Mouse (Mus musculus) left cerebral cortex, postnatal 36 days (tissue): ENCODE results near the gene Syngap1. TPM values are rescaled to one million over a fixed set of nuclear protein-coding genes. Genes with fewer than 3 reads are reported as not detected.
"Not testable (repeated sequence)": the region's sequence is repeated elsewhere in the genome, so short reads cannot be mapped to it uniquely, and the experiment has no call there.

Experiments
- DNase-seq, 2 experiments: peaks; one replicate each; pipeline ENCODE4 v3.0.0; 2021 to 2022; ENCODE audit warnings: low spot score in 2 of 2, mixed read lengths in 1 of 2
- intact Hi-C: fragments of 180-260 bp; cut with DNase I; formaldehyde crosslinking; loops from one replicate; pipeline ENCODE4 v1.15.1; 2025
- total RNA-seq, 2 experiments: library from RNA; stranded (reverse); gene quantifications; 2 replicates each; pipeline ENCODE4 v1.2.3; 2021

Syngap1 gene
- total RNA-seq, 2 experiments from 2014 or later: 419 to 475 TPM

DNA sequence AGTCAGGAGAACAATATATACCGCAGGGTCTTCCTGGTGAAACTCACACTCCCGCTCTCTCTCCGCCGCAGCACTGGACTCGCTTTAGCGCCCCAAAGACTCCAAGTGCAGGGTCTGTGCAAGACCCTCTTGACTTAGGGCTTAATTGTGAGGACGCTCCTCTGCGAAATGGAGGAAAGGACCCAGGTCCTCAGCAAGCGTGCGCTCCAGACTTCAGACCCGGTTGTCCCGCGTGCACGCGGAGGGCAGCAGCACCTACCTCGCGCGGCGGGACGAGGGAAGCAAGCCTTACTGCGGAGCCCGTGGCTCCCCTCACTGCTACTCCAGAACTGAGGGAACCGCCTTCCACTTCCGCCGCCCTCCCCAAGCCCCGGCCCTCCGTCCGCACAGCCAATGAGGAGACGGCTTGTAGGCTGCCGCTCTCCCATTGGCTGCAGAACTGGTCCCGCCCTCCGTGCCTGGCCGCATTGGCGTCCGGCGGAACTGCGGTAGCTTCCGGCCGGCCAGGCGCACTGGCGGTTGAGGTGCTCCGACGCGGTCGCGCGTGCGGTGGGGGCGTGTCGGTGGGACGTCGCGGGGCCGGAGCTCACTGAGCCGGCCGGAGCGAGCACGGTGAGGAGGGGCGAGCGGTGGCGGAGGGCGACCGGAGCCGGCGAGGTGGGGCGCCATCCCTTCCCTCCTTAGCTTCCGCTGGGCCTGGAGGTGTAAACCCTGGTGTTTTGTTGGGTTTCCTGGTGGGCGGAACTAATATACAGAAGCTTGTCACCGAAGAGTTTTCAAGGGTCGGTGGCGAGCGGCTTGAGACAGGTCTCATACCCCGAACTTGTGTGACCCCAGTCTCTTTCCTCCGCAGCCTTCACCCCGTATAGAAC, 31.9 kb downstream of the Syngap1 start, which contains the start of gene Zbtb9:
Zbtb9 (plus strand) TSS at position 465 of the 872 bp plus-strand sequence.
- peak; percentile 96 to 98 for DNase-seq
- intact Hi-C loops: loop anchor here (5.0 kb wide), 1 partner anchor 54 kb away; the partner anchor contains the start of gene Bak1

DNA sequence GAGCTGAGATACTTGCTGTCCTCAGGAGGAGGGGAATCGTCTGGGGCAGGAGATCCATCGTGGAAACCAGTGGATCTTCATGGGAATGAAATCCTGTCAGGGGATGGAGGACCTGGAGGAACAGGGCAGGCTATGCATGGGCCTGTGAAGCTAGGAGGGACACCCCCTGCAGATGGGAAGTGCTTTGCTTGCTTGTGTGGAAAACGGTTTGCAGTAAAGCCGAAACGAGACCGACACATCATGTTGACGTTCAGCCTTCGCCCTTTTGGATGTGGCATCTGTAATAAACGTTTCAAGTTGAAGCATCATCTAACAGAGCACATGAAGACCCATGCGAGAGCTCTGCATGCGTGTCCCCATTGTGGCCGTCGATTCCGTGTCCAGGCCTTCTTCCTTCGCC, 33.5 kb downstream of the Syngap1 start:
- DNase-seq: no peak
- intact Hi-C loops: loop anchor here (5.0 kb wide), 1 partner anchor 53 kb away; the partner anchor contains the start of gene Bak1

DNA sequence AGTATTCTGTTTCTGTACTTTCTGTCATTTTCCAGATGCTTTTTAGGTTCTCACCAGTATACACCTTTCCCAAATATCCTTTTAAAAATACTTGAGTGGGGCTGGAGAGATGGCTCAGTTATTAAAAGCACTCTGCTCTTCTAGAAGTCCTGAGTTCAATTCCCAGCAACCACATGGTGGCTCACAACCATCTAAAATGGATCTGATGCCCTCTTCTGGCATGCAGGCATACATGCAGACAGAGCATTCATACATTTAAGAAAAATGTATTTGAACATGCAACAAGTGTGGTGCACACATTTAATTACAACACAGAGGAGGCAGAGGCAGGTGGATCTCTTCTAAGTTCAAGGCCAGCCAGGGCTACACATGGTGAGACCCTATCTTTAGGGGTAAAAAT, 34.4 kb downstream of the Syngap1 start:
- DNase-seq: no peak
- intact Hi-C loops: no loop called here

DNA sequence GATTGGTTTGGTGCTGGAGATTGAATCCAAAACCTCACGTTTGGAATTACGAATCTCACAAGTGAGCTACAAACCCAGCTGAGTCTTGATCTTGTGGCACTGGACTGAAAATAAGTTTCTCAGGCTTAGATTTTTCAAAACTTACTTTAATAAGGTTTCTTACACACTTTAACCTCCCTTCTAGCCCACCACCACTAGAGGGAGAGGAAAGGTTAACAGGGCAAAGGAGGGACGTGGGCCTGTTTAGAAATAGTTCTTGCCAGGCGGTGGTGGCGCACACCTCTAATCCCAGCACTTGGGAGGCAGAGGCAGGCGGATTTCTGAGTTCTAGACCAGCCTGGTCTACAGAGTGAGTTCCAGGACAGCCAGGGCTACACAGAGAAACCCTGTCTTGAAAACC, 36.3 kb downstream of the Syngap1 start:
- intact Hi-C loops, DNase-seq: not testable (repeated sequence)

- intact Hi-C loops: no loop called here
- DNase-seq: no peak
Observed at GRCm38 (mm10) chr17:26979426-26979825, 38.4 kb downstream of the Syngap1 start.

- no peak for DNase-seq
- intact Hi-C loops: no loop called here
Observed at GRCm38 (mm10) chr17:26981050-26981449, 40.0 kb downstream of the Syngap1 start.

- intact Hi-C loops: no loop called here
- no peak for DNase-seq
Observed at GRCm38 (mm10) chr17:26983382-26983781, 42.3 kb downstream of the Syngap1 start.

- no peak for DNase-seq
- intact Hi-C loops: no loop called here
Observed at GRCm38 (mm10) chr17:26985503-26986179, 44.6 kb downstream of the Syngap1 start.

DNA sequence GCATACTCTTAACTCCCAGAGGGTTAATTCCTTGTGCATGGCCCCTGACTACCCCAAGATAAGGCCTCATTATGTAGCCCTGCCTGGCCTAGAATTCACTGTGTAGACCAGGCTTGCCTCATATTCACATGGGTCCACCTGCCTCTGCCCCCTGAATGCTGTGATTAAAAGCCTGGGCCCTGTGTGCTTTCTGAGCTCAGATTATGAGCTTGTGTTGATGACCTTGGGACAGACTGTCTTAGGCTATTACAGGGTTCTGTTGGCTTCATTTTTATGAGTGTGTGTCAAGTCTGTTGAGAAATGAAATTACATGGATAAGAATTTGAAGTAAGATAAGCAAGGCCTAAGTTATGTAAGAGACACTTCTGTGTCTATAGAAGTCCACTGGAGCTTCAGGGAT, 49.5 kb downstream of the Syngap1 start:
- no peak for DNase-seq
- intact Hi-C loops: no loop called here

DNA sequence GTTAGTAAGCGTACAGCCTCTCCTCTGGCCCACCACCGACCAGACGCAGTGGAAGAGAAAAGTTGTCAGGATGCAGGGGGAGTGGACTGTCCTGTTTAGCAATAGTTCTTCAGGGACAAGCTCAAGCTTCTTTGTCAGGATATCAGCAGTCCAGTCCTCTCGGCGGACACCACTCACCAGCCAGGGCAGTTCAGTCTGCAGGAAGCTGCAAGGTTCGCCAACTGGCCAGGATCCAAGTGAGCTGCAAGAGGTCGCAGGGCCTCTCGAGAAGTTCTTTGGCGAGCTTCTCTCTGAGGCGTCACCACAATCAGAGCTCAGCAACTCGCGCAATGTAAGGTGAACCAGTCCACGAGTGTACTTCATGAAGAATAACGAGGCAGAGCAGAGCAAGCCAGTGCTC, 53.4 kb downstream of the Syngap1 start:
- intact Hi-C loops: no loop called here
- DNase-seq: no peak

DNA sequence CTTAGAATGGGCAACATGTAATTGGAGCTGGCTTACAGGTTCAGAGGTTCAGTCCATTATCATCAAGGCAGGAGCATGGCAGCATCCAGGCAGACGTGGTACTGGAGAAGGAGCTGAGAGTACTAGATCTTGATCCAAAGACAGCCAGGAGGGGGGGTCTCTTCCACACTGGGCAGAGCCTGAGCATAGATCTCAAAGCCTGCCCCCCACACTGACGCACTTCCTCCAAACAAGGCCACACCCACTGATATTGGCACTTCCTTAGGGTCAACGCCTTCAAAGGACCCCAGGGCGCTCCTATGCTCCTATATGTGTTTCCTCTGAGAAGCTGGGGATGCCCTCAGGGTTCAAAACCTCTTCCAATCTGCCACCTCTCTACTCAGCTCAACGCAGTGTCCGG, 54.0 kb downstream of the Syngap1 start:
- intact Hi-C loops: no loop called here
- DNase-seq: no peak

DNA sequence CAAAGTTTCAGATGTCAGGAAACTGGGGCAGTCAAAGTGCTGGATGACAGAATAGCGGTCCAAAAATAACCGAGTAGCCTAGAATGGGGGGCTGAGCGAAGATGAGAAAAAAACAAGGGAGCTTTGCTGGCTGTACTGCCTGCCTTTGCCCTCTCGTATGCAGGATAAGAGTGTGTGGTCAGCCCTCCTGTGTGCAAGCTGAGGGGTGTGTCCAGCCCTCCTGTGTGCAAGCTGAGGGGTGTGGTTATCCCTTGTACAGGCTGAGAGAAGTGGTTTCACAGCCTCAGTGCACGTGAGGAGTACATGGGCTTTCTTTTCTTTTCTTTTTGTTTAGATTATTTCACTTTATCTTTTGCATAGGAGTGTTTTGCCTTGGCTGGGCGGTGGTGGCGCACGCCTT, 54.5 kb downstream of the Syngap1 start:
- intact Hi-C loops: no loop called here
- DNase-seq: no peak

DNA sequence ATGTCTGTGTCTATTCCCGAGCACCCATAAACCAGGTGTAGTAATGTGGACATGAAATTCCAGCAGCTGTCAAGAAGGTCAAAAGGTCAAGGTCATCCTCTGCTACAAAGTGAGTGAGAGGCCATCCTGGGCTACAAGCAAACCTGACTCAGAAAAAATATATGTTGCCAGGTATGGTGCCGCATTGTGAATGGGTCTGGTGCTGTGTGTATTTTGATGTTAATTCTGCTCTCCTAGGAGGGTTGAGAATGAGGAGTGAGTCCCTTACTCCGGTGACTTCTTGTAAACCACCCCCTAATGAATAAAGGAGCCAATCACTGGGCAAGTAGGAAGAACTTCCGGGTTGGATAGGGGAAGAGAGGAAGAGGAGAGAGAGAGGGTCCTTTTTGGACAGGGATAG, 56.6 kb downstream of the Syngap1 start:
- DNase-seq: no peak
- intact Hi-C loops: no loop called here

DNA sequence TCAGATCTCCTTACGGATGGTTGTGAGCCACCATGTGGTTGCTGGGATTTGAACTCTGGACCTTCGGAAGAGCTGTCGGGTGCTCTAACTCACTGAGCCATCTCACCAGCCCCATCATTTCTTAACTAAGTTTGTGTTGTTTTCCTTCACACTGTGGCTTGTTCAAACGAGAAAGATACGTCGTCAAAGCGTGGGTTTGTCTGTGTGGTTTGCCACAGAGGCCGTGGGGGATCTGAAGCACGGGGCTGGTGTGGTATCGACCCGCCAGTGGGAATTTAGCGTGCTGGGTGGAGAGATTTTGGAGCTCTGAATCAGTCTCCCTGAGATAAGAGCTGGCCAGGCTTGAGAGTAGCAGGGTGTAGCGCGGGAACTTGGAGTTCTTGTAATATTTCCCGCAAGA, 57.2 kb downstream of the Syngap1 start:
- no peak for DNase-seq
- intact Hi-C loops: no loop called here

DNA sequence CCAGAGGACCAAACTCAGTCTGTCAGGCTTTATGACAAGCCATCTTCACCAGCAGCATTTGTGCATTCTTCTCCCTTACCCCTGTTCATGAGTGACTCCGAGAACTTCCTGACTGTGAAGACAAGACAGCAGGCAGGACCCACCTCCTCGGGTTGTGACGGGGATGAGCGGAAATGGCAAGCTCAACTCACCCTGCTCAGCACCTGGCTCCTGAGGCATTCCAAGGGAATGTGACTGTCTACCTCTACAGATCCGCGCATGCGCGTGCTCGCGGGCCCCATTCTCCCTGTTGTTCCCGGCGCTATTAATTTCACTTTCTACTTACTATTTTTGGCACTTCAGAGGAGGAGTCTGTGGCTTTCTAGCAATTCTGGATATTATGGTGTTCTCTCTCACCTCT, 58.9 kb downstream of the Syngap1 start:
- DNase-seq: no peak
- intact Hi-C loops: no loop called here

DNA sequence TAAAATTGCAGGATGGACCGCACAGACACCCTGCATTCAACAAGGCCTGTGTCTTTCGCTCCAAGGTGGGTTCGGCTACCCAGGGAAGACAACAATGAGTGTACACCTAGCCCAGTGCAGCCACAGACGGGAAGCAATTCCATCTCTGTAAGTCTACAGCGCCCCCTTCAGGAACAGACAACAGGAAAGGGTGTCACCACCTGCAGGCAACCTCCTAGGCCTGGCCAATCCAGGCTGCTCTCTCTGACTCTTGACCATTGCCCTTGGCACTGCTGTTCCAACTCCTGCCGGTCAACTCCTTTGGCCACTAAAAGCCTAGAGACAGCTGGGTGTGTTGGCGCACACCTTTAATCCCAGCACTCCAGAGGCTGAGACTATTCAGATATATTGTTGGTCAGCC, 60.1 kb downstream of the Syngap1 start:
- no peak for DNase-seq
- intact Hi-C loops: no loop called here

GRCm38 (mm10) chr17:27001889-27002288, 60.8 kb downstream of the Syngap1 start:
- DNase-seq: no peak
- intact Hi-C loops: no loop called here

- intact Hi-C loops: no loop called here
- DNase-seq: no peak
Observed at GRCm38 (mm10) chr17:27004431-27004830, 63.4 kb downstream of the Syngap1 start.

DNA sequence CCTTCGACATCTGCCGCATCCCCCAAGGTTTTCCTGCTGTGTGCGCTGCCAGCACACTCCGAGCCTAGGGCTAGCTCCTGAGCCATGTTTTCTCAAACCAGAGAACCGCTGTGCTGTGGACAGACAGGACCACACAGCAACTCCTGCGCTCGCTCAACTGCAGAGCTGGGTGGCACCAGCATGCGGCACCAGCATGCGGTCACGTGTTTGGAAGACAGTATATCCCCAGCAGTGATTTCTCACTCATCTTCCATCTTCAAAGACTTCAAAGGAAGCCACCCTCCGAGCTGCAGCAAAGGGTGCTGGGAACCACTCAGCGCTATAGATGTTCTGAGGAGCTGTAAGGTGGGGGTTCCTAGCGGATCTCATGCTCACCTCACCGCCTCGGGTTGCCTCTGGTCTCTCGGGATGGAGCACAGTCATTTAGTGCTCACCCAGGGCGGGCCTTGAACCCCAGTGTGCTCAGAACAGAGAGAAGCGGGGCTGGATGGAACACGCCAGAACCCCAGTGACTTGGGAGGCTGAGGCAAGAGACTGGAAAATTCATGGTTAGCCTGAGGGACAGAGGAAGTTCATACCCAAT, 63.9 kb downstream of the Syngap1 start:
- intact Hi-C loops: no loop called here

GRCm38 (mm10) chr17:27005644-27006043, 64.6 kb downstream of the Syngap1 start:
- DNase-seq: peak in 1 of 2 experiments; percentile 52
- intact Hi-C loops: no loop called here

More for the DNA sequence above, 63.9 kb downstream of the Syngap1 start:
- no peak for DNase-seq
